Comparison of ENCODE assay signal across 8 mouse cellular contexts in genomic region chr4:41755338-41756305, GRCm38 (mm10). TPM values are rescaled to one million over a fixed set of nuclear protein-coding genes. Genes with fewer than 3 reads are reported as not detected.
DNase-seq lines count a peak whose midpoint lies in the region; ATAC-seq and TF ChIP-seq lines count a peak whose summit lies in the region.

Sigmar1 (minus strand) TSS chr4:41756157.

- intact Hi-C loops in left cerebral cortex, adult 2 months (cut with DNase I), result loop anchor here (2.0 kb wide), 1 partner anchor 15 kb away; no protein-coding TSS in a partner anchor

- no peaks in the 10 kb centered on the region for H3K79me2 ChIP-seq in macrophage (ENCODE audit: inconsistent target)

- peaks cover 13% of the 10 kb centered on the region for H3K4me1 ChIP-seq in hindbrain, postnatal 0 days (ENCODE audit: insufficient read depth, low read length)

- no peaks in the 10 kb centered on the region for H3K27me3 ChIP-seq in hindbrain, postnatal 0 days (ENCODE audit: insufficient read depth, low read length)

- H3K4me3 ChIP-seq in hindbrain, postnatal 0 days (ENCODE audit: low read length), result peak within 1 kb of the TSS; percentile 76
- H3K4me3 ChIP-seq in left cerebral cortex, adult 2 months, result peak within 1 kb of the TSS; percentile 97
- peak within 1 kb of the TSS; percentile 83 for H3K4me3 ChIP-seq in macrophage (ENCODE audit: inconsistent target)

- ATAC-seq in common myeloid progenitor, adult 5-6 weeks (replicated peaks; ENCODE audit: low read depth, poor library complexity, severe bottlenecking), result peak; percentile 62
- peak; percentile 75 for ATAC-seq in hindbrain, postnatal 0 days

- peak within 1 kb of the TSS; percentile 95 for H3K4me2 ChIP-seq in hindbrain, postnatal 0 days (ENCODE audit: low read depth, low read length)

- under 1% methylated on average over 57 of the region's 57 CpGs for WGBS in hindbrain, postnatal 0 days
- WGBS in macrophage (ENCODE audit: missing documents), result under 1% methylated on average over 57 of the region's 57 CpGs

- peak; percentile 98 for DNase-seq in ZHBTc4 (ENCODE audit: low read depth, low spot score)
- peak; percentile 70 to 71 for DNase-seq in gastrocnemius, adult 8-10 months (ENCODE audit: low spot score in 2 of 2)
- DNase-seq in hindbrain, postnatal 0 days (ENCODE audit: low spot score), result peak; percentile 89
- DNase-seq in left cerebral cortex, adult 2 months (ENCODE audit: extremely low spot score in 1 of 2, low spot score in 2 of 2), result peak; percentile 78 to 82
- peak; percentile 74 for DNase-seq in retina, postnatal 7 days (ENCODE audit: low read depth, low spot score)
- peak; percentile 82 to 89 for DNase-seq in urinary bladder, adult 18-20 months (ENCODE audit: low spot score in 2 of 2)

- no peaks in the 10 kb centered on the region for H3K36me3 ChIP-seq in hindbrain, postnatal 0 days (ENCODE audit: insufficient read depth, low read length)
- peaks cover 7% of the 10 kb centered on the region; the same call in 1 of the 2 replicates for H3K36me3 ChIP-seq in macrophage (ENCODE audit: inconsistent target)

- no peaks in the 10 kb centered on the region for H3K9me3 ChIP-seq in hindbrain, postnatal 0 days (ENCODE audit: low read length)

- TF ChIP-seq CTCF in hindbrain, postnatal 0 days (IDR thresholded peaks at IDR 0.05; ENCODE audit: low read depth), result peak; percentile 91
- peak; percentile 92 for TF ChIP-seq CTCF in left cerebral cortex, adult 2 months (IDR thresholded peaks at IDR 0.05)

- H3K9ac ChIP-seq in hindbrain, postnatal 0 days (replicated peaks; ENCODE audit: low read length), result peak within 1 kb of the TSS; percentile 72

- peak within 1 kb of the TSS; percentile 90 for H3K27ac ChIP-seq in hindbrain, postnatal 0 days
- H3K27ac ChIP-seq in left cerebral cortex, adult 2 months, result peak within 1 kb of the TSS; percentile 97
- peak within 1 kb of the TSS; percentile 75 for H3K27ac ChIP-seq in macrophage

RNA-seq across cellular contexts. Expression of gene Sigmar1, which starts in this region (rescaled TPM):
- 61.0 and 86.9 TPM in 2 replicates for total RNA-seq in common myeloid progenitor, adult 5-6 weeks (2017)
- total RNA-seq in gastrocnemius, adult 8-10 months (2022), result 1 to 10 TPM; 5.9 to 8.9 (median 6.7) TPM
- 95.9 and 108 TPM in 2 replicates for total RNA-seq in hindbrain, postnatal 0 days (2014; rRNA removed)
- polyA plus RNA-seq in hindbrain, postnatal 0 days (2015; fragmentation: Nextera tagmentation; extraction: Ambion mirVana), result 61.3 and 61.9 TPM in 2 replicates
- total RNA-seq in left cerebral cortex, adult 2 months (2021), result 10 to 100 TPM; 58.0 to 58.9 TPM
- total RNA-seq in macrophage (2018; cell fraction: chromatin; rRNA removed), result 10 to 100 TPM in 7 of 26 experiments, 1 to 10 TPM in 16, under 1 TPM in 1, not detected in 2; 0.87 to 16.9 (median 7.5) TPM
- 10 to 100 TPM; 24.4 to 43.7 (median 35.3) TPM for total RNA-seq in macrophage (2018; cell fraction: cytosol; rRNA removed)
- 10 to 100 TPM in 25 of 26 experiments, 1 to 10 TPM in 1; 7.2 to 53.4 (median 21.4) TPM for total RNA-seq in macrophage (2018; cell fraction: nucleus; rRNA removed)
- polyA plus RNA-seq in macrophage (2018), result 37.5 to 72.4 TPM (median 70.3 TPM) in 3 replicates

Comparison
In these comparisons a context has a peak if more than half of its experiments do, and no peak if none do; other contexts are left out.
1. Peak in every context shown above with its lines: DNase-seq, ATAC-seq, H3K4me3 ChIP-seq and H3K27ac ChIP-seq.